Mouse (Mus musculus) olfactory bulb, adult 2 months (tissue): ENCODE results near the gene St3gal4.

Experiments
- CTCF ChIP-seq: fragments of 200-500 bp; IDR thresholded peaks from 2 replicates; pipeline ENCODE4 v1.5.1; 2012; ENCODE audit warnings: low read depth, mild to moderate bottlenecking, low read length, moderate library complexity; ENCODE audit not compliant: insufficient read depth
- POLR2A ChIP-seq: fragments of 200-500 bp; IDR thresholded peaks from 2 replicates; pipeline ENCODE4 v1.6.1; 2012; ENCODE audit warnings: mild to moderate bottlenecking, low read depth, low read length, moderate library complexity; ENCODE audit not compliant: insufficient read depth

- no peak for TF ChIP-seq POLR2A
- no peak for TF ChIP-seq CTCF
Measured at GRCm38 (mm10) chr9:35105884-35106880, 12.9 kb downstream of the St3gal4 start.
